Mouse (Mus musculus) megakaryocyte-erythroid progenitor cell, adult 5-6 weeks (primary cell): ENCODE results near the gene Rps19bp1. TPM values are rescaled to one million over a fixed set of nuclear protein-coding genes. Genes with fewer than 3 reads are reported as not detected.
A peak's percentile ranks its signal among the peaks of the same experiment; 100 is the strongest.

Experiments used
- ATAC-seq: replicated peaks from 2 replicates; pipeline ENCODE4 v1.8.0; 2016; ENCODE audit warnings: mild to moderate bottlenecking, inconsistent platforms; ENCODE audit not compliant: severe bottlenecking, poor library complexity, low FRiP score, low TSS enrichment
- total RNA-seq, 2 experiments: library from RNA; stranded (forward) in 1 of 2; stranded (reverse) in 1 of 2; fragments of 200-1000, 215-1000 nt in 1 of 2; fragments of >200 nt in 1 of 2; fragmentation: Nextera tagmentation in 1 of 2; gene quantifications; 2 replicates each; pipeline ENCODE4 v1.2.3; 2014 to 2017

The Rps19bp1 gene
- total RNA-seq, 2 experiments from 2014 or later: 36.3 to 54.4 TPM

DNA sequence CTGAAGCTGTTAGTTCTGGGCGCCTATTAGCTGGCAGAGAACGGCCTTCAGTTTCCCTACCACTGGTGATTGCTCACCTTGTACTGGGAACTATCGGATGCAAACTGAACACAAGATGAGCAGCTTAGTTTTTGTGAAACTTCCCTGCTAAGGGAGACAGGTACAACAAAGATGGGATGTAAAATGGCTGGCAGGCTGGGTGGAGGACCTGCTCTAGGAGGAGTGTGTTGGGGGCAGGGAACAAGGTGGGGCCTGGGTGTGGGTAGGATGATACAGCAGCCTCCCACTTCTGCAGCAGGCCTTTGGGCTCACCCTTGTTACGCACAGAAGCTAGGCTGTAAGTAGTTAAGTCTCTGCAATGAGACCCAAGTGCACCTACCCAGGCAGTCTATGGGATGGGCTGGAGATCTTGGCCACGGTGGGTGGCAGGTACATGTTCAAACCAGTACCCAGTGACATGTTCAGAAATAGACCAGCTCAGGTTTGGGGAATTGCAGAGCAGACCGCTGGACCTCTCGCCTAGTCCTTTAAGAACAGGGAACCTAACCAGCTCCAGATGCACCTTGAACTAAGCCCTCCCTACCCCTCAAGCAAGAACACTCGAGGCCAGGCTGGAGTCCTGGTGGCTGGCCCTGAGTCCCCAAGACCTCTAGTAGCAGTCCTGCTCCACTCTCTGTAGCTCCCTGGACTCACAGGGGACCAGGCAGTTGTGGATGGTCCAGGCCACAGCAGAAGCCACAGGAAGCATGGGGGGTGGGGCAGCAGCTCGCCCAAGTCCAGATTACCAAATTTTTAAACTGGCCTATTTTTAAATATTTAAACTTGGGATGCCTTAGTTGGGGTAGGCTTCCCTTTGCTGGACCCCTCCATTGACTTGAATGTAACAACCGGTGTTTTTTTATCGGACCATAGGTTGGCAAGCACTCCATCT lies 5.6 kb downstream of the Rps19bp1 start:
- 0 out of 2 replicates have a peak, but pooled peaks have one; percentile 15 for ATAC-seq

DNA sequence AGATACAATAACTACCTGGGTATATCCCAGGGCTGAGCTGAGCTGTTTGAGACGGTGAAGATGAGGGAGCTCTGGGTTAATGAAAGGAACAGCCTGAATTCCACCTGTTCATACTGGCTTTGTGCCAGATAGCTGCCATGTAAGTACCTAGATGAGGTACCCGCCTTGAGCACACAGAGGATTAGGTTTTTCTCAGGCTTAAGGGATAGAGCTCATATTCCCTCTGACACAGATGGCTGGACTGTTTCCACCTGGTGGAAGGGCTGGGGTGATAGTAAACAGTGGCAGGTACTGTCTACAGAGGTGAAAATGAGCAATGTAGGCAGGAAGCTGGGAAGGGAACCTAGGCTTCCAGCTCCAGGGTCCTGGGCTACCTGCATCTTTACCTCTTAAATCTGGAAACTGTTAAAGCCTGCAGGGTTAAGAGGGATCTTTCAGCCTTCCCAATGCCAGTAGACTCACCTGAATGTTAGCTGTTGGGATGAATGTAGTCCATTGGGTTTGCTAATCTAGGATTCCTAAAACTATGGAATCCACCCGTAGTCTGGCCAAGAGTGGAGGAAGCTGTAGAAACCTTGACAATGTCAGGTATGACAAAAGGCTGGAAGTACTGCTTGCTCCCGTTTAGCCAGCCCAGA lies 6.4 kb downstream of the Rps19bp1 start:
- no peak for ATAC-seq

DNA sequence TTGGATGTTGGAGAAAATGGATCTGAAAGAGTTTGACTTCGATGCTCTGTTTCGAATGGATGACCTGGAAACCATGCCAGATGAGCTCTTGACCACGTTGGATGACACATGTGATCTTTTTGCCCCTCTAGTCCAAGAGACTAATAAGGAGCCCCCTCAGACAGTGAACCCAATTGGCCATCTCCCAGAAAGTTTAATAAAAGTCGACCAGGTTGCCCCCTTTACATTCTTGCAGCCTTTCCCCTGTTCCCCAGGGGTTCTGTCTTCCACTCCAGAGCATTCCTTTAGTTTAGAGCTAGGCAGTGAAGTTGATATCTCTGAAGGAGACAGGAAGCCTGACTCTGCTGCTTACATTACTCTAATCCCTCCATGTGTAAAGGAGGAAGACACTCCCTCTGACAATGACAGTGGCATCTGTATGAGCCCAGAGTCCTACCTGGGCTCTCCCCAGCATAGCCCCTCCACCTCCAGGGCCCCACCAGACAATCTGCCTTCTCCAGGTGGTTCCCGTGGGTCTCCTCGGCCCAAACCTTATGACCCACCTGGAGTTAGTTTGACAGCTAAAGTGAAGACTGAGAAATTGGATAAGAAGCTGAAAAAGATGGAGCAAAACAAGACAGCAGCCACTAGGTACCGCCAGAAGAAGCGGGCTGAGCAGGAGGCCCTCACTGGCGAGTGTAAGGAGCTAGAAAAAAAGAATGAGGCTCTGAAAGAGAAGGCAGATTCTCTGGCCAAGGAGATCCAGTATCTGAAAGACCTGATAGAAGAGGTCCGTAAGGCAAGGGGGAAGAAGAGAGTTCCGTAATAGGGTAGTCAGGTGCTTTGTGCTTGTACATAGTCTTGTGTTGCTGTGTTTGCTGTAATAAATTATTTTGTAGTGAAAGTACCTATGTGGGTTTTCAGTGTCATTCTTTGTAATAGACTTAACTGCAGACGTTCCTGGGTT lies 7.2 kb downstream of the Rps19bp1 start:
- no peak for ATAC-seq

DNA sequence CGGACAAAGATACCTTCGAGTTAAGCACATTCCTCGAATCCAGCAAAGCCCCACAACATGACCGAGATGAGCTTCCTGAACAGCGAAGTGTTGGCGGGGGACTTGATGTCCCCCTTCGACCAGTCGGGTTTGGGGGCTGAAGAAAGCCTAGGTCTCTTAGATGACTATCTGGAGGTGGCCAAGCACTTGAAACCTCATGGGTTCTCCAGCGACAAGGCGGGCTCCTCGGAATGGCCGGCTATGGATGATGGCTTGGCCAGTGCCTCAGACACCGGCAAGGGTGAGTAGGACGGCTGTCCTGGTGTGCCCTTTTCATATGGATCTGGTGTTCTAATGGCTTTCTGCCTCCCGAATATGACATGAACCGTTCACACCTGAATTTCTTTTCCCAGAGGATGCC lies 7.9 kb downstream of the Rps19bp1 start:
- no peak for ATAC-seq

DNA sequence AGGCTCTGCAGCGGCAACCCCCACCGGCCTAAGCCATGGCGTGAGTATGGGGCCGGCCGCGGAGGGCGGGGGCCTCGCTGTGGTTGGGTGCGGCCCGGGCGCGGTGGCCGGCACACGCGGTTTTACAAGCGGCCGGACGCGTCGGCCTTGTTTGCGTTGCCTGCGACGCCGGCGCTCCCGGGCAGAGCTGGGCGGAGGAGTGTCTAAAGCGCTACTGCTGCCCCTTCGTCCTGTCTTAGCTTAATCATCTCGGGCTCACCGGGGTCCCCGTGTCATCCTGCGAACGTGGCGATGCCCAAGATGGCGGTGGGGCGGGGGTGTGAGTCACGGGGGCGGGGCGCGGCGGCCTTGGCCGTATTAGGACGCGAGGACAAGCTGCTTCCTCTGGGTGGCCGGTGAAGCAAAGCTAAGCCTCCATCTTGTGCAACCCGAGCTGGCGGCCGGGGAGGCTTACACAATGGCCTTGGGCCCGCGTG lies 8.4 kb downstream of the Rps19bp1 start:
- no peak for ATAC-seq

DNA sequence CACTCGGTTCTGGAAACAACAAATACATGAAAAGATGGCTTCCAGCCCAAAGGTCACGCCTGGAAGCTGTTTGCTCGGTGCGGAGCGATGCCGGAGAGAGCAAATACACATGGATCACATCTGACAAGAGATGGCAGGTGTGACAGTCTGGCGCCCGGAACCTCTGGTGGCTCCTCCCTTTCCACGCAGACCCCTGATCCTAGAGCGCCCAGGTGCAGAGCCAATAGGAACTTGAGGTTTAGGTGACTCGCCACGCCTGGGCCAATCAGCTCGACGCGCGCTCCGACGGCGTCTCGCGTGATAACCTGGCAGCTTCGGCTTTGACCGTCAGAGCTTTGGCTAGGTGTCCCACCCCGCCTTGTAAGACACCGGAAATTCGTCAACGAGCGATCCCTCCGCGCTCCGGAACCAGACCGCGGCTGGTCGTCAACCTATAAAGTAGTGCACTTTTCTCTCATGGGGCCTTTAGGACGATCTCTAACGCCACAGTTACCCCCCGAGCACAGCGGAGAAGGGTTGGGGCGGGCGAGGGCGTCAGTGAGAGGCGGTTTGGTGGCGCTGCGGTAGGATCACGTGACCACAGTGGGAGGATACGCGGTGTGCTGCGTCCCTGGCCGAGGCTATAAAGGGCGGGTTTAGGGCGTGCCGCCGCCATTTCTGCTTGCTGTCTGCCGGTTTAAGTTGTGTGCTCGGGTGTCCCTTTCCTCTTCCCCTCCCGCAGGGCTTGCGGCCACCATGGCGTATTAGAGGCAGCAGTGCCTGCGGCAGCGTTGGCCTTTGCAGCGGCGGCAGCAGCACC lies 9.1 kb downstream of the Rps19bp1 start, which contains the start of gene Atf4:
Gene Atf4, plus strand, starts transcription at position 338 of the 799 bp plus-strand sequence.
- ATAC-seq: peak; percentile 83

DNA sequence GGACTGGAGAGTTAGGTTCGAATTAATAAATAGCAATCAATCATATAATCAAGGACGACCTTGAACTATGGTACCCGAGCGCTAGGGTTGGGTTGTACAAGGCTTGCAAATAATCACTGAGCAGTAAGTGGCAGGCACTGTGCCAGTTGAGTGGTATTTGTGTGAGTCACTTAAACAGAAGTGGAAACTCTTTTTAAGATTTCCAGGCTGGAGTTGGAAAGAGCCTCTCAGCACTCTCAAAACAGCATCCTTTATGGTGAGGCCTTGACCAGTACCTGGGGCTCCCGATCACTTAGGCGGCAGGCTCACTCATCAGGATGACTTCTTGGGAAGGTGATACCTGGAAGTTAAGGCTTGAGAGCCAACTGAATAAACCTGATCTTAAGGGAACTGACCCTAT lies 9.9 kb downstream of the Rps19bp1 start:
- no peak for ATAC-seq

DNA sequence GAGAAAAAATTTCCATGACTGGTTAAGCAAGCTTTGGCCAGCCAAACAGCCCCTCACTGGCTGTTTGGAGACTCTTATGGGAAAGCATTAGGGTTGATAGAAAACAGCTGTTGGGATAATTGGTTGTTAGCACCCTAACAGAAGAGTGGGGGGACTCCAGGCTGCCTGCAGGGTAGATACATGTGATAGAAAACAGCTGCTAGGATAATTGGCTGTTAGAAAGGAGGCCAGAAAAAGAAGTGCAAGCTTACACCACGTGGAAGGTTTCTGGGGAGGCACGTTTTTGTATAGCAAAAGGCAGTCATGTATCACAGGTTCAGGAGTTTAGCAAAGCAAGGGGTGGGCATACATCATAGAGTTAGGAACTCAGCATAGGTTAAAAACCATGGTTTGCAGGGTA lies 10.6 kb downstream of the Rps19bp1 start:
- ATAC-seq: no peak

DNA sequence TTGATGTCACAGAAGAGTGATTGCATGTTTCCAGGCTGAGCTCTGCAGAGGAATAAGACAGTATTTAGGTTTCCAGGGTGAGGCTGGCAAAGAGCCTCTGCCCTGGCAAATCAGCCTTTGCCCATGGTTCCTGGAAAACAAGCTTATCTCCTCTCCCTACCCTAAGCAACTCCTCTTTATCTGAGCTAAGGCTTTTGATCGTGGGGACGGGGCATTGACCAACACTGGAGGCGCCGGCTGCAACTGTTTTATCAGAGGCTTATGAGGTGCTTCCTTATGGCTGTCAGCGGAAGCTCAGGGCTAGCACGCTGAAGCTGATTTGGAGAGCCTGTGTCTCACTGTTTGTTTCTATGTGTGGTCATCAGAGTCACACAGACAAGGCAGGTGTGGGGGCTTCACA lies 13.5 kb downstream of the Rps19bp1 start:
- ATAC-seq: peak; percentile 37

DNA sequence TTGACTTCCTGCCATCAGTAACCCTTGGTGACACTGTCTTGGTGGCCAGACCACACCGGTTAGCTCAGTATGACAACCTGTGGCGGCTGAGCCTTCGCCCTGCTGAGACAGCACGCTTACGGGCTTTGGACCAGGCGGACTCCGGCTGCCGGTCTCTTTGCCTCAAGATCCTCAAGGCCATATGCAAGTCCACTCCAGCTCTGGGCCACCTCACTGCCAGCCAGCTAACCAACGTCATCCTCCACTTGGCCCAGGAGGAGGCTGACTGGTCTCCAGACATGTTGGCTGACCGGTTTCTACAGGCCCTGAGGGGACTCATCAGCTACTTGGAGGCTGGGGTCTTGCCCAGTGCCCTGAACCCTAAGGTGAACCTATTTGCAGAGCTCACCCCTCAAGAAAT lies 14.4 kb downstream of the Rps19bp1 start:
- no peak for ATAC-seq

DNA sequence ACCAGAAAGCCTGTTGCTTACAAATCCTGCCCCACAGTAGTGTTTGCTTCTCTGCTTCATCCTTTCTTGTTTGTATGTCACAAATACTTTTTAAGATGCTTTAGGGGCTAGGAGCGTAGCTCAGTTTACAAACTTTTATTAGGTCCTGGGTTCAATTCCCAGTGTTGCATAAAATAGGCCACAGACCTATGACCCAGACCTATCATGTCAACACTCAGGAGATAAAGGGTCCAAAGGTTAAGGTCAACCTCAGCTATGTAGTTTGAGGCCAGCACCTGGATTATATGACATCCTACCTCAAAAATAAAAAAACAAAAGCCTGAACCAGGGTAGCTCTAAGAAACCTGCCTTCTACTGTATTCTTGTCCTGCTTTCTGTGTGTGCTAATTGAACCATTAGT lies 15.5 kb downstream of the Rps19bp1 start:
- ATAC-seq: no peak

DNA sequence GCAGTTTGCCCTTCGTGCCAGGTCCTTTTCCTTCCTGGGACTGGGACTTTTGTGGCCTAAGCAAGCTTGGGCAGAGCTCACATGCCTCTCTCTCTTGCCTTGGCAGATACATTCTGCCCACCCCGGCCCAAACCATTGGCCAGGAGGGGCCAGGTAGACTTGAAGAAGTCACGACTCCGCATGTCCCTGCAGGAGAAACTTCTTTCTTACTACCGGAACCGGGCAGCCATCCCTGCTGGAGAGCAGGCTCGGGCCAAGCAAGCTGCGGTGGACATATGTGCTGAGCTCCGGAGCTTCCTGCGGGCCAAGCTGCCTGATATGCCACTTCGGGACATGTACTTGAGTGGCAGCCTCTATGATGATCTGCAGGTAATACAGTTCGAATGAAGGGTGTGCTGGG lies 16.0 kb downstream of the Rps19bp1 start:
- ATAC-seq: no peak

DNA sequence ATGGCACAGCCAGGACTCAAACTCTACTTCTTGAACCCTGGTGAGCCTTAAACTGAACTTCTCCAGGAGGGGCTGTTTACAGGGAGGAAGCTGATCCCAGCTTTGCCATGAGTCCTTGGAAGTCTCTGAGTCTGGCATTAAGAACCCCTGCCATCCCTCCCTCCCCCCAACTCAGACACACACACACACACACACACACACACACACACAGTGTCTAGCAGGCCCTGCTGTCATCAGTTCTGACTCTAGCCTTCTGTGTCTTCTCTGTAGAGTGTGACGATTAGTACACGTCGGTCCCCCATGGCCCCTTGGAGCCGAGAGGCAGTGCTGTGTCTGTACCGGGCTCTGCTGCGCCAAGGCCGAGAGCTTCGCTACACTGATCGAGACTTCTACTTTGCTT lies 28.6 kb downstream of the Rps19bp1 start, which contains the start of gene AC140267.1:
Gene AC140267.1, plus strand, starts transcription at position 301 of the 400 bp plus-strand sequence.
- ATAC-seq: no peak

DNA sequence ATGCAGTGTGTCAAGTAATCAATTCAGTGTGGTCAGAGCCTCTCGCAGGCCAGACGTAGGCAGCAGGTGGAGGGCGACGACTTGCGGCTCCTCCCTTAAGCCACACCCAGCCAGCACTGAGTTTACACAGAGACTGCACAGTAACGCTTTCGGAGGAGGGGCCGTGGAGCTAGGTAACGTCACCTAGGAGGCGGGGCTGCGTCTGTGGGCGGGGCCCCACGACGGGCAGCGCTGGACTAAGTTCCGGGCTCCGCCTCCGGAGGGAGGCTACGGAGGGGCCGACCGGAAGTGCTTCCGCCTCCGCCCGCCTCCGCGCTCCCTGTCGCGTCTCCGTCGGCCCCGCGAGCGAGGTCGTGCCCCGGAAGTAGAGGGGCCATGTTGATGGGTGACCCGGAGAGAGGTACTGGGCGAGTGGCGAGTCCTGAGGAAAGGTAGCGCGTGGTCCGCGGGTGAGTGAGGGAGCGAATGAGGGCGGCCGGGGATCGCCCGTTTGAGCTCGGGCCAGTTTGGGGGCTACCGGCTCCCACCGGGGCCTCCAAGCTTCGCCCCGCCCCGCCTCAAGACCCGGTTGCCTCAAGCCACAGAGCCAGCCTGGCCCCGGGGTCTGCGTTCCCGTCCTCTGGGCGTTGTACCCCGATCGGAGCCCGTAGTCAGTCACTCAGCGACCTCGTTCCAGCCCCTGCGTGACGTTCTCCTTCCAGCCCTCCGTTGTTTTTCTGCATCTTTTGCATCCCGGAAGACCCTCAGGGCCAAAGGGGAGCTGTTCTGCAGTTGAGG lies 30.2 kb downstream of the Rps19bp1 start, which contains the start of gene Mief1:
Gene Mief1, plus strand, starts transcription at position 286 of the 777 bp plus-strand sequence.
- peak; percentile 97 for ATAC-seq

DNA sequence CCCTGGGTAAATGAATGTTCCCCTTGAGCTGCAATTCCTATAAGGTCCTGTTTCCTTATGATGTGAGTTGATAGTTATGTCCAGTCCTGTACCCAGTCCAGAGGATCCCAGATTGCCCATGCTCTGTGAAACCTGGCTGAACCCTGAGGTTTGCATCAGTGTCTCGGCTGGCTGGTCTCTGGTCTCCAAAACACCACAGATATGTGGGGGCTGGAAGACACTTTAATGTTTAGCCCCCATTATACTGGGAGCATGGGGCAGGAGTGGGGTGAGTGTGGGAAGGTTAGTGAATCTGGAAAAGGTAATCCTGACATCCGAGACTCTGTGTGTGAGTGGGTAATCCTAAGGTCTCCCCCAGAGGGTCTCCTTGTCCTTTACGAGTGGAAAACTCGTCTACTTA lies 31.1 kb downstream of the Rps19bp1 start:
- no peak for ATAC-seq

DNA sequence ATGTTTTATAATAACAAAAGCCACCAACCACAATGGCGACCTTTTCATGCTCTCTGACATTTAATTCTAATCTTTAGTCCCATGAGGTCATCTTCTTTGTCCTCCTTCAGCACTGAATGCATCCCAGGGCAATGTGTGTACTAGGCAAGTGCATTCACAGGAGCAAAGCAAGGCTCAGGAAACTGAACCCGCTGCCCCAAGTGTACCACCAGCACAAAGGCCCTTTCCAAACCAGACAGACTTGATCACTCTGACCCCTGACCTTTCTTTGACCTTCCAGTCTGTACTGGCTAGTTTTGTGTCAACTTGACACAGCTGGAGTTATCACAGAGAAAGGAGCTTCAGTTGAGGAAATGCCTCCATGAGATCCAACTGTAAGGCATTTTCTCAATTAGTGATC lies 31.8 kb downstream of the Rps19bp1 start:
- no peak for ATAC-seq

DNA sequence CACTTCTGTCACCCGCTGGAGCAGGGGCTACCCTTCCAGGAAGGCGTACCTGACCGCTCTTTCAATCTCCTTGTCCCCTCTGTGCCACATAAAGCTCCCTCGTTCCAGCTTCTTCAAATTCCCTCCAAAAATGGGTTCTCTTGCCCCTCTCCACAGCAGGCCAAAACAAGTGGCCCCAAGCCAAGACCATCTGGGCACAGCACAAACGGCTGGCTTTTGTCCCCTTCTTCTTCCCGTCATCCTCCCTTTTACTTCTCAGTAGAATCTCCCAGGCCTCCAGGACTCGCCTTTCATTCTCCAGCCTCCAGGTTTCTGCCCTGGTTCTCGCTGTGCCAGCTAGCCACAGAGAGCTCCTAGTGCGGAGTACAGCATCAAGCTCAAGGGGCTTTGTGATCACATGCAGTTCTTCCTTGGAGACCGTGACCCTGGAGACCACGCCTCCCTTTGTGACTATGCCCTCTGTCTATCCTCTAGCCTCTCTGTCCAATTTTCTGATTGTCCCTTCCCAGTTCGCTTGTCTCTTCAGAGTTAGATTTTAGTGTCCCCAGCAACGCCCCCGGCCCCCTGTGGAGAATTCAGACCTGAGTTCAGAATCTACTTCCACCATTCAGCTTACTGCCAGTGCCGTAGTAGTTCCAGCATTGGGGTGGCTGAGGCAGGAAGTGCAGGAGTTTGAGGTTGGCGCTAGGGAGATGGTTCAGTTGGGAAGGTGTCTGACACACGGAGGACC lies 35.9 kb downstream of the Rps19bp1 start:
- ATAC-seq: no peak
